Mouse (Mus musculus) CH12.LX (cell line): Measurements from ENCODE around the gene S100pbp. TPM values are rescaled to one million over a fixed set of nuclear protein-coding genes. Genes with fewer than 3 reads are reported as not detected.
A peak's percentile ranks its signal among the peaks of the same experiment; 100 is the strongest.

Source experiments
- DNase-seq: peaks from one replicate; pipeline ENCODE4 v3.0.0-alpha.2; 2013; ENCODE audit errors: extremely low read depth
- H3K27ac ChIP-seq: 2 replicates; pipeline ENCODE4 v1.5.1; 2012; ENCODE audit warnings: low read depth, mild to moderate bottlenecking, control low read depth, moderate library complexity; ENCODE audit not compliant: insufficient read depth
- H3K27me3 ChIP-seq: replicated peaks from 2 replicates; pipeline ENCODE3; 2012; ENCODE audit warnings: inconsistent platforms
- H3K36me3 ChIP-seq, 2 experiments: replicated peaks in 1 of 2; 2 replicates each; pipeline versions ENCODE3 to v1.6.1; 2012; ENCODE audit warnings: inconsistent platforms in 1 of 2, low read length in 1 of 2, mild to moderate bottlenecking in 1 of 2, mixed read lengths in 1 of 2, moderate library complexity in 1 of 2; ENCODE audit not compliant: control insufficient read depth in 1 of 2, insufficient read depth in 1 of 2
- H3K4me1 ChIP-seq, 2 experiments: 2 replicates each; pipeline ENCODE4 v1.6.1; 2012; ENCODE audit warnings: inconsistent platforms in 1 of 2, moderate library complexity in 1 of 2; ENCODE audit not compliant: insufficient read depth in 2 of 2, control insufficient read depth in 1 of 2
- H3K4me2 ChIP-seq: 2 replicates; pipeline ENCODE4 v1.6.1; 2012; ENCODE audit warnings: low read depth, mild to moderate bottlenecking, control low read depth; ENCODE audit not compliant: poor library complexity, insufficient read depth, severe bottlenecking
- H3K4me3 ChIP-seq, 3 experiments: fragments of 150-350 bp in 1 of 3; sonication (generic) in 1 of 3; replicated peaks in 1 of 3; 2 replicates each; pipeline versions ENCODE3 to v1.5.1; 2011 to 2012; ENCODE audit warnings: low read depth in 2 of 3, low read length in 2 of 3, mild to moderate bottlenecking in 2 of 3, moderate library complexity in 2 of 3, control low read depth in 1 of 3, improper control_type of control experiment in 1 of 3, inconsistent platforms in 1 of 3, mixed read lengths in 1 of 3; ENCODE audit not compliant: poor library complexity in 1 of 3
- H3K79me2 ChIP-seq: replicated peaks from 2 replicates; pipeline ENCODE4 v1.6.1; 2012; ENCODE audit warnings: mild to moderate bottlenecking, moderate library complexity; ENCODE audit not compliant: control insufficient read depth, poor library complexity, insufficient read depth, severe bottlenecking; ENCODE audit errors: extremely low read depth
- H3K9ac ChIP-seq: 2 replicates; pipeline ENCODE4 v1.6.1; 2012; ENCODE audit warnings: low read depth, mild to moderate bottlenecking, control low read depth, moderate library complexity; ENCODE audit not compliant: insufficient read depth
- H3K9me3 ChIP-seq: replicated peaks from 2 replicates; pipeline ENCODE3; 2012; ENCODE audit warnings: low read length, inconsistent platforms, mixed read lengths
- CHD2 ChIP-seq: IDR thresholded peaks from 2 replicates; pipeline ENCODE4 v1.6.1; 2011; ENCODE audit warnings: low read length, improper control_type of control experiment
- GABPA ChIP-seq: IDR thresholded peaks from 2 replicates; pipeline ENCODE4 v1.6.1; 2012; ENCODE audit warnings: low read depth, low read length, improper control_type of control experiment, inconsistent platforms; ENCODE audit not compliant: insufficient replicate concordance
- MEF2A ChIP-seq: IDR thresholded peaks from 2 replicates; pipeline ENCODE4 v1.6.1; 2014; ENCODE audit warnings: low read depth, mild to moderate bottlenecking, inconsistent platforms, low read length, improper control_type of control experiment, borderline replicate concordance
- PAX5 ChIP-seq: IDR thresholded peaks from 2 replicates; pipeline ENCODE4 v1.6.1; 2012; ENCODE audit warnings: low read length, inconsistent platforms, mixed read lengths
- RAD21 ChIP-seq: IDR thresholded peaks from 2 replicates; pipeline ENCODE4 v1.6.1; 2011; ENCODE audit warnings: low read depth, mild to moderate bottlenecking, low read length, improper control_type of control experiment, moderate library complexity
- TBP ChIP-seq: conservative IDR thresholded peaks from 2 replicates; pipeline ENCODE4 v1.6.1; 2011; ENCODE audit warnings: low read depth, low read length, improper control_type of control experiment
- UBTF ChIP-seq: IDR thresholded peaks from 2 replicates; pipeline ENCODE4 v1.6.1; 2012; ENCODE audit warnings: low read depth, mild to moderate bottlenecking, inconsistent platforms, low read length, improper control_type of control experiment, moderate library complexity
- USF1 ChIP-seq: IDR thresholded peaks from 2 replicates; pipeline ENCODE4 v1.6.1; 2014; ENCODE audit warnings: low read depth, mild to moderate bottlenecking, inconsistent platforms, low read length, improper control_type of control experiment
- USF2 ChIP-seq: conservative IDR thresholded peaks from 2 replicates; pipeline ENCODE4 v1.6.1; 2011; ENCODE audit warnings: low read depth, low read length, improper control_type of control experiment
- ZKSCAN1 ChIP-seq: IDR thresholded peaks from 2 replicates; pipeline ENCODE4 v1.6.1; 2012; ENCODE audit warnings: low read depth, inconsistent platforms, low read length, improper control_type of control experiment, borderline replicate concordance
- ZNF384 ChIP-seq: IDR thresholded peaks from 2 replicates; pipeline ENCODE4 v1.6.1; 2012; ENCODE audit warnings: low read depth, low read length, improper control_type of control experiment, inconsistent platforms
- dilution Hi-C: fragments of 300-500 bp; cut with MboI; formaldehyde crosslinking; loops from 2 replicates; pipeline ENCODE4 v1.14.3; 2020; ENCODE audit warnings: low sequenced_read_pairs; ENCODE audit not compliant: extremely low pct_unique_long_range_greater_than_20kb, extremely low pct_ligation_motif_present
- in situ Hi-C: fragments of 300-500 bp; cut with MboI; formaldehyde crosslinking; loops from 3 replicates; pipeline ENCODE4 v1.14.3; 2019; ENCODE audit warnings: low sequenced_read_pairs, low pct_ligation_motif_present, low pct_unique_long_range_greater_than_20kb, mixed read lengths
- polyA plus RNA-seq: library from polyadenylated mRNA; unstranded; fragments of >175 nt; gene quantifications from 2 replicates; pipeline ENCODE4 v1.2.1, GENCODE M21; 2012; ENCODE audit warnings: low read depth; ENCODE audit not compliant: insufficient read length
- total RNA-seq, 2 experiments: library from RNA; depleted of rRNA; stranded (reverse); fragments of 300-350 nt in 1 of 2; fragments of >200 nt in 1 of 2; gene quantifications; 2 replicates each; pipeline ENCODE4 v1.2.3; 2012 to 2014

The S100pbp gene
- total and polyA plus RNA-seq, 3 experiments, result 22.5 to 43.6 (median 43.6) TPM

- in situ Hi-C loops (no loop called here), dilution Hi-C loops (no loop called here)
- TF ChIP-seq CHD2, result no peak
- 0 out of 2 replicates have a peak, but pooled peaks have one; percentile 25 for TF ChIP-seq UBTF
- no peaks in the 10 kb centered on the region for H3K27me3 ChIP-seq
- peak overlapping the region; percentile 20; the same call in 1 of the 2 replicates for H3K27ac ChIP-seq
- peaks cover 32 to 47% of the 10 kb centered on the region in 2 experiments for H3K36me3 ChIP-seq
- peaks cover 18 to 56% of the 10 kb centered on the region in 2 experiments for H3K4me1 ChIP-seq
- H3K9ac ChIP-seq, result peak overlapping the region; percentile 93
- H3K4me3 ChIP-seq, result peak overlapping the region; percentile 75 to 86 (median 84)
- H3K9me3 ChIP-seq, result no peaks in the 10 kb centered on the region
- peak overlapping the region; percentile 90 for H3K4me2 ChIP-seq
- peaks cover 81% of the 10 kb centered on the region for H3K79me2 ChIP-seq
- DNase-seq, result peak; percentile 34
These were observed 1.0 kb upstream of the S100pbp start for GRCm38 (mm10) chr4:129190538-129190937.

GRCm38 (mm10) chr4:129188803-129189541, 555 bp downstream of the S100pbp start:
- no peaks in the 10 kb centered on the region for H3K27me3 ChIP-seq
- peak; percentile 25 for DNase-seq
- H3K4me2 ChIP-seq, result peak overlapping the region; percentile 98
- H3K36me3 ChIP-seq, result peaks cover 17 to 38% of the 10 kb centered on the region in 2 experiments
- in situ Hi-C loops (loop anchor here (10.0 kb wide), 1 partner anchor 54 kb away; the partner anchor contains the start of gene Fndc5), dilution Hi-C loops (no loop called here)
- H3K9ac ChIP-seq, result peak overlapping the region; percentile 92
- H3K27ac ChIP-seq, result peak overlapping the region; percentile 39
- no peaks in the 10 kb centered on the region for H3K9me3 ChIP-seq
- peak overlapping the region; percentile 66 to 89 (median 75) for H3K4me3 ChIP-seq
- peaks cover 74% of the 10 kb centered on the region for H3K79me2 ChIP-seq
- peaks cover 18 to 54% of the 10 kb centered on the region in 2 experiments for H3K4me1 ChIP-seq
- TF ChIP-seq USF2 (no peak), GABPA (no peak), ZKSCAN1 (no peak), TBP (0 out of 2 replicates have a peak, but pooled peaks have one; percentile 21), PAX5 (no peak), RAD21 (no peak)

- Histone ChIP-seq H3K27me3 (no peaks in the 10 kb centered on the region), H3K9me3 (no peaks in the 10 kb centered on the region), H3K4me1 (peaks cover 17 to 53% of the 10 kb centered on the region in 2 experiments), H3K4me2 (peak overlapping the region; percentile 98), H3K9ac (peak overlapping the region; percentile 92), H3K4me3 (peak overlapping the region; percentile 66 to 89 (median 75)), H3K79me2 (peaks cover 68% of the 10 kb centered on the region), H3K36me3 (peaks cover 11 to 33% of the 10 kb centered on the region in 2 experiments), H3K27ac (no peak overlapping the region)
- in situ Hi-C loops, result loop anchor here (10.0 kb wide), 1 partner anchor 53 kb away; the partner anchor contains the start of gene Fndc5
- dilution Hi-C loops, result no loop called here
- DNase-seq, result no peak
- TF ChIP-seq ZNF384 (peak; percentile 56; the same call in 1 of the 2 replicates), USF1 (no peak), MEF2A (peak; percentile 46; the same call in 1 of the 2 replicates)
- TF ChIP-seq, all 38 proteins: peak for 2
These were observed 1.4 kb downstream of the S100pbp start for GRCm38 (mm10) chr4:129188041-129188659.
